Mouse (Mus musculus) urinary bladder, adult 2 months (tissue): ENCODE measurements around the gene Vmn2r42. TPM values are rescaled to one million over a fixed set of nuclear protein-coding genes. Genes with fewer than 3 reads are reported as not detected.
"Not testable (repeated sequence)": the region's sequence is repeated elsewhere in the genome, so short reads cannot be mapped to it uniquely, and the experiment has no call there.

Experiments
- DNase-seq: peaks from one replicate; pipeline ENCODE4 v3.0.0; 2022; ENCODE audit warnings: low spot score
- polyA plus RNA-seq: library from polyadenylated mRNA; depleted of rRNA; stranded (reverse); fragments of >200 nt; gene quantifications from 2 replicates; pipeline ENCODE4 v1.2.3, GENCODE M21; 2012; rRNA removed

Vmn2r42 gene
- not detected in 2 replicates for polyA plus RNA-seq

DNA sequence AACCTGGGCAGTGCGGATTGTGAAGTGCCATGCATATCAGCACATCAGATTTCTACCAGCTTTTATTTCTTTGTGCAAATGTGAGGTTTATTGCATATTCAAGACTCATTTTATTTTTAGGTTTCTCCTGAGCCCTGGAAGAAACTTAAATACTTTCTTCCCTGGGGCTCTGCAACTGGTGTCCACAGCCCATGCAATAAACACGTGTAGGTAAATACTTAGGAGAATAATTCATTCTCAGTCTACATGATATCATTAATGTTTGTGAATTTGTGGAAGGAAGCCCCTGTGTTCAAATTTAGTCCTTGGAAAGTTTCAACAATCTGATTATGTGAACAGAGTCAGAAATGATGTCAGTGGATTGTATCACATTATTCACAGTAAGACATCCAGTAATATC is at the start of gene Vmn2r42:
Vmn2r42 (minus strand) TSS at position 101 of the 400 bp plus-strand sequence.
- not testable (repeated sequence) for DNase-seq

DNA sequence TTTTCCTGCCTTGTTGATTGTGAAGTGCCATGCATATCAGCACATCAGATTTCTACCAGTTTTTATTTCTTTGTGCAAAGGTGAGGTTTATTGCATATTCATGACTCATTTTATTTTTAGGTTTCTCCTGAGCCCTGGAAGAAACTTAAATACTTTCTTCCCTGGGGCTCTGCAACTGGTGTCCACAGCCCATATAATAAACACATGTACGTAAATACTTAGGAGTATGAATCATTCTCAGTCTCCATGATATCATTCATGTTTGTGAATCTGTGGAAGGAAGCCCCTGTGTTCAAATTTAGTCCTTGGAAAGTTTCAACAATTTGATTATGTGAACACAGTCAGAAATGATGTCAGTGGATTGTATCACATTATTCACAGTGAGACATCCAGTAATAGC is 38.6 kb downstream of the Vmn2r42 start, which contains the start of gene Vmn2r41:
Vmn2r41 (minus strand) TSS at position 101 of the 400 bp plus-strand sequence.
- DNase-seq = not testable (repeated sequence)

Other genes with a start within 250 kb of the Vmn2r42 start
- not detected in 2 replicates for gene Vmn2r41, start 38.7 kb downstream of the Vmn2r42 start, polyA plus RNA-seq
- not detected in 2 replicates for gene Vmn2r43, start 60.3 kb upstream of the Vmn2r42 start, polyA plus RNA-seq
- not detected in 2 replicates for gene Vmn2r44, start 183.0 kb upstream of the Vmn2r42 start, polyA plus RNA-seq